Mouse (Mus musculus) small intestine, adult 2 months (tissue): Measurements from ENCODE around the gene Cacna1g. TPM values are rescaled to one million over a fixed set of nuclear protein-coding genes. Genes with fewer than 3 reads are reported as not detected.

ENCODE experiments used
- H3K27ac ChIP-seq: fragments of 200-500 bp; 2 replicates; pipeline ENCODE4 v1.5.1; 2012; ENCODE audit warnings: low read depth, low read length, control low read depth, inconsistent platforms; ENCODE audit not compliant: insufficient read depth
- H3K27me3 ChIP-seq: fragments of 200-500 bp; 2 replicates; pipeline ENCODE4 v1.6.1; 2012; ENCODE audit warnings: mild to moderate bottlenecking, moderate library complexity, low read length, inconsistent platforms; ENCODE audit not compliant: control insufficient read depth, insufficient read depth
- H3K36me3 ChIP-seq: fragments of 200-500 bp; 2 replicates; pipeline ENCODE4 v1.6.1; 2012; ENCODE audit warnings: mild to moderate bottlenecking, low read length, control low read depth, inconsistent platforms; ENCODE audit not compliant: control insufficient read depth, insufficient read depth
- H3K4me1 ChIP-seq: fragments of 200-500 bp; 2 replicates; pipeline ENCODE4 v1.6.1; 2012; ENCODE audit warnings: low read length, inconsistent platforms, mixed read lengths; ENCODE audit not compliant: control insufficient read depth, insufficient read depth, insufficient read length
- H3K4me3 ChIP-seq: fragments of 200-500 bp; 2 replicates; pipeline ENCODE4 v1.5.1; 2012; ENCODE audit warnings: low read depth, mild to moderate bottlenecking, control low read depth, inconsistent platforms, low read length, moderate library complexity
- CTCF ChIP-seq: fragments of 200-500 bp; IDR thresholded peaks from 2 replicates; pipeline ENCODE4 v1.5.1; 2012; ENCODE audit warnings: low read depth, mild to moderate bottlenecking, control low read depth, inconsistent platforms, low read length, moderate library complexity, mixed read lengths; ENCODE audit not compliant: insufficient replicate concordance, insufficient read length; ENCODE audit errors: extremely low read depth
- POLR2A ChIP-seq: fragments of 200-500 bp; IDR thresholded peaks from 2 replicates; pipeline ENCODE4 v1.6.1; 2012; ENCODE audit warnings: low read depth, mild to moderate bottlenecking, control low read depth, inconsistent platforms, low read length, moderate library complexity
- WGBS: fragments of 180-500 bp; shearing (Covaris S2); methylation state at CpG from one replicate; pipeline ENCODE4 v1.1.7; 2018; 5-methylcytosine and 5-hydroxymethylcytosine counted together
- polyA plus RNA-seq: library from polyadenylated mRNA; depleted of rRNA; stranded (reverse); fragments of >200 nt; gene quantifications from 2 replicates; pipeline ENCODE4 v1.2.3, GENCODE M21; 2012

The Cacna1g gene
- polyA plus RNA-seq, 1 experiment: 10.7 TPM

DNA sequence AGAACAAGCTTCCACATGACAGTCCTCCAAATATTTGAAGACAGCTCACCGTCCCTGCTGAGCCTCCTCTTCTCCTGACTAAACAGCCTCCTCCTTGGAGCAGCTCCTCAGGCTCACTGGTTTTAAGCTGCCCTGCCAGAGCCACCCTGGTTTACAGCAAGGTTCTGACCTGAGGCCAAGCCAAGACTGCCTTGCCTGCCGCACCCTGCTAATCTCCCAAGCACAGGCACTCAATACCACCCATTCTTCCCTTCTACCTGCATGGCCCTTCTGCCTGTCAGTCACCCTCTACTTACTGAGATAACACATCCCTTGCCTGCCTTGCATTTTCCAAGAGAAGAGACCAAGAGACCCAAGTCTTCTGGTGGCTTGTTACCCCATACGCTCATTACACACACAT lies 17.7 kb downstream of the Cacna1g start:
- Histone ChIP-seq H3K4me1 (no peaks in the 10 kb centered on the region), H3K27ac (no peak overlapping the region), H3K36me3 (no peaks in the 10 kb centered on the region), H3K4me3 (no peak overlapping the region), H3K27me3 (no peaks in the 10 kb centered on the region)
- WGBS: 57% methylated on average over 3 of the region's 3 CpGs
- TF ChIP-seq CTCF: no peak
- TF ChIP-seq POLR2A: no peak

DNA sequence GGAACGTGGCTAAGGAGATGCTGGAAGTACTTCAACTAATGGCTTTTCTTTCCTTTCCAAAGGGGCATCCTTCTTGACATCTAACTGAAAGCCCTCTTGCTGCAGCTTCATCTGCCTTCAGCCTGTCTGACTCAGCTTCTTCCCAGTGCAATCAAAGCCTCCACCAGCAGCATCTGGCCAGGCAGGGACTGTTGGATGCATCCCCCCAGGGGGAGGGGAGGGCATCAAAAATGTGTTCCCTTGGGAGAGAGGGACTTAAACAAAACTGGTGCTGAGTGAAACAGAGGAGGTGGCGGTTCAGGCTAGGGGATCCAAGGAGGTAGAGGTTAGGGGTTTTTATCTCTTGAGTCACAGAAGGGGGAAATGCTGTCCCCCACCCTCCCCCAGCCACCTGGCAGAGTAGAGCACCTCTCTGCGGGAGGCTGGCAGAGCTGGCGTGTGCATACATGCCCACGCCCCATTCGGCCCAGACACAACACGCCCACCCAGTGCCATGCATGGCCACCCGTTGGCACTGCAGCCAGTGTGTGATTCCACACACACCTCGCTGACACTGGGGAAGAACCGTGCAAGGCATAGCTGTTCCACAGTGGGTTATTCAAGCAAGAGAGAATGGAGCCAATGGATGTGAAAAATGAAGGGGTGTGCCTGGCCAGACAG lies 18.7 kb downstream of the Cacna1g start:
- TF ChIP-seq POLR2A (no peak), CTCF (no peak)
- Histone ChIP-seq H3K4me1 (no peaks in the 10 kb centered on the region), H3K4me3 (no peak overlapping the region), H3K27ac (no peak overlapping the region), H3K36me3 (no peaks in the 10 kb centered on the region), H3K27me3 (no peaks in the 10 kb centered on the region)
- 54% methylated on average over 10 of the region's 10 CpGs for WGBS

DNA sequence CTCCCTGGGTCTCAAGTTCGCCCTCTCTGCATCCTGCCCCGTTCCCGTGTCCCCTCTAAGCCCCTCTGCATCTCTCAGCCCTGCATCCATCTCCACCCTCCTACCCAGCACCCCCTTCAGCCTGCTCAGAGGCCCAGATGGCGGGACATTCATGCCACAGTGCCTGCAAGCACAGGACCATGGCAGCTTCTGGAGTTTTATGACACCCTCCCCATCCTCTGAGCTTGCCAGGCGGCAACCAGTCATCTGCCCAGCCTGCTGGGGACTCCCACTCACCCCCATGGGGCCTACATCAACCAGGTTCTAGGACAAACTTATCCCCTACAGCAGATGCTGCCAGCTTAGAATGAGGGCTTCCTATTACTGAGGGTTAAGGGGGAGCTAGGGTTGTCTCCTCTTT lies 19.2 kb downstream of the Cacna1g start:
- Histone ChIP-seq H3K4me3 (no peak overlapping the region), H3K36me3 (no peaks in the 10 kb centered on the region), H3K27me3 (no peaks in the 10 kb centered on the region), H3K4me1 (no peaks in the 10 kb centered on the region), H3K27ac (no peak overlapping the region)
- 76% methylated on average over 5 of the region's 5 CpGs for WGBS
- TF ChIP-seq CTCF: no peak
- TF ChIP-seq POLR2A: no peak

DNA sequence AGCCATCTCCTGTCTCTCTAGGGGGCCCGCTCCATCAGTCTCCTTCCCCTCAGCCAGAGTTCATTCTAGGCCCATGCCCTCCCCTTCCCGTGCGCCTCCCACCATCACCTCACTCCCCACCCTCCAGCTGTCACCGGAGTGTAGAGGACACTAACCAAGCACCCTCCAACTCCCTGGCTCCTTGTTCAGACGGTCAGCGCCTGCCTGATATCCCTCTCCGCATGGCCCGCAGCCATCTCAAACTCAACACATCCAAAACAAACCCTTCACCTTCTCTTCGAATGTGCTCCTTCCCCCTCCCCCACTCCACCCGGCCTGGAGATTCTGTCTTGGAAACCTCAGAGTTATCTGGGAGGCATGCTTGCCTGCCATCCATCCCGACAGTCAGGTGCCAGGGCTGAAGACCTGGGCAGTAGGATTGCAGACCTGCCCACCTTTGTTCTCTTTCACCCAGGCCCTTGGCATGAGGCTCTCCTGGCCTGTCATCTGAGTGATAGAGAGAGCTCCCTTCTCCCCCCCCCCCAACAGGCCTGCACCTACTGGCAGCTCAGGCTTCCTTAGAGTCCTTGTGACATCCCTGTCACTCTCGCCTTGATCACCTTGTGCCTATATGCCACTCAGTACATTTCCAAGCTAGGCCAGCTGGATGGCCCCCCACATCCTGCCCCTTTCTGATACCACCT lies 22.8 kb downstream of the Cacna1g start:
- Histone ChIP-seq H3K4me3 (no peak overlapping the region), H3K36me3 (no peaks in the 10 kb centered on the region), H3K27me3 (0 out of 2 replicates have a peak, but pooled peaks cover 2% of the 10 kb centered on the region), H3K27ac (no peak overlapping the region), H3K4me1 (no peaks in the 10 kb centered on the region)
- TF ChIP-seq CTCF: no peak
- TF ChIP-seq POLR2A: no peak
- WGBS: 72% methylated on average over 12 of the region's 12 CpGs

DNA sequence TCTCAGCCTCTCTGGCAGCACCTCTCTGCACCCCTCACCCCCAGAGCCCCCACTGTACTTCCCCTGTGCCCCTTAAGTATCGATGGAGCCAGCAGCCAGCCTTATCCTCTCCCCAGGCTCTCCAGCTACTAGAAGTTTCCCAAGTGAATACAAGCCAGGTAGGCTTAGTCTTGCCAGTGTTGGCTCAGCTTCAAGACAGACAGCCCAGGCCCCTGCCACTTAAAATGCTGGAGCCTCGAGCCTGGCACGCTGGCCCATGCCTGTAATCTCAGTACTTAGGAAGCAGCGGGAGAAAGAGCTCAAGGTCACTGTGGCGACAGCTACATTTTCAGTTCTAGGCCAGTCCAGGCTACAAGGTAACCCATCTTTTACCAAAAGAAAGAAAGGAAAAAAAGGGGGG lies 24.1 kb downstream of the Cacna1g start:
- H3K36me3 ChIP-seq: no peaks in the 10 kb centered on the region
- H3K27me3 ChIP-seq: 0 out of 2 replicates have a peak, but pooled peaks cover 2% of the 10 kb centered on the region
- H3K4me3 ChIP-seq: no peak overlapping the region
- 60% methylated on average over 5 of the region's 5 CpGs for WGBS
- H3K4me1 ChIP-seq: no peaks in the 10 kb centered on the region
- H3K27ac ChIP-seq: no peak overlapping the region
- TF ChIP-seq POLR2A: no peak
- no peak for TF ChIP-seq CTCF

DNA sequence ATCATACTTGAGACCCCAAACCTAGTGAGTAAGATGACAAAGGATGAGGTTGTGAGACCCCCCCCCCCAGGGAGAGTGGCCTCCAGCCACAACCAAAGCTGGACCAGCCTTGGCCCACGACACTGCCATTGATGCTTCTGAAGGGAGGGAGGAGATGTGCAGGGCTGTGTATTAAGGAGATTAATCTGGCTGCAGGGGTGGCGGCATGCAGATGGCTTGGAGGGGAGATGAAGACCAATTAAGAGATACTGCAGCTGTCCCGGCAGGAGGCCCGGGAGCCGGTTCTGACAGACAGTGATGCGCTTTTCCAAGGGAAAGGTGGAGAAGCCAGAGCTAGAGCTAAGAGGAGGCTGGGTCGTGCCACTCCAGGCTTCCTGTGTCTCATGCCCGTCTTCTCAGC lies 24.8 kb downstream of the Cacna1g start:
- H3K27ac ChIP-seq: no peak overlapping the region
- 74% methylated on average over 8 of the region's 8 CpGs for WGBS
- H3K27me3 ChIP-seq: 0 out of 2 replicates have a peak, but pooled peaks cover 2% of the 10 kb centered on the region
- TF ChIP-seq CTCF: no peak
- TF ChIP-seq POLR2A: no peak
- H3K4me1 ChIP-seq: no peaks in the 10 kb centered on the region
- H3K36me3 ChIP-seq: no peaks in the 10 kb centered on the region
- H3K4me3 ChIP-seq: no peak overlapping the region

DNA sequence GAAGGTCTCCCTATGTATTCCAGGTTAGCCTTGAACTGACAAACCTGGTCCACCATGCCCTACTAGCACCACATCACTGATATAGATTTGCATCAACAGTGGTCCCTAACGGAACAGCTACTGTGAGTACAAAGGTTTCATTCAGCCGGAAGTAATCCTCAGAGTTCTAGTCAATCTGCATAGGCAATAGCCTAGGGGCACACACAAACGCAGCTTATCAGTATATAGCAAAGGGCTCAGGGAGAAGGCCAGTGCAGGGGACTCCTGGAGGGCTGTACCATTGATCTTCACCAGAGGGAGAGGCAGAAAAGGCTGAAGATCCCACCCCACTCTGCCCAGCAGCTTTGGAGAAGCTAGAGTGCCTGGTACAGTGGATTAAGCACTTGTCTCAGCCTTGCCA lies 27.0 kb downstream of the Cacna1g start:
- 23% methylated on average over 3 of the region's 3 CpGs for WGBS
- Histone ChIP-seq H3K36me3 (no peaks in the 10 kb centered on the region), H3K27me3 (0 out of 2 replicates have a peak, but pooled peaks cover 2% of the 10 kb centered on the region), H3K4me3 (no peak overlapping the region), H3K4me1 (no peaks in the 10 kb centered on the region), H3K27ac (no peak overlapping the region)
- TF ChIP-seq CTCF: no peak
- no peak for TF ChIP-seq POLR2A
